Comparison of ENCODE assay signal across 16 mouse cellular contexts in genomic region chr10:53124365-53124764, GRCm38 (mm10).
DNase-seq lines count a peak whose midpoint lies in the region; ATAC-seq and TF ChIP-seq lines count a peak whose summit lies in the region.
"Had no signal": no experiment of that assay in that cellular context is flagged by ENCODE, and none has a peak within 500 bp of the region (broad histone marks: within the 10 kb centered on the region; RNA-seq: fewer than 3 reads in every experiment).

No protein-coding gene starts in this region.

- H3K4me3 ChIP-seq in hindbrain, embryonic 15.5 days = no peak overlapping the region
- no peak overlapping the region for H3K4me3 ChIP-seq in hindbrain, embryonic 13.5 days
- no peak overlapping the region for H3K4me3 ChIP-seq in cerebellum, adult 2 months (replicated peaks; ENCODE audit: insufficient read depth, low read depth, low read length)
- H3K4me3 ChIP-seq in layer of hippocampus, adult 2 months = no peak overlapping the region
- H3K4me3 ChIP-seq: liver, embryonic 12.5 days had no signal

- H3K36me3 ChIP-seq in hindbrain, embryonic 15.5 days = no peaks in the 10 kb centered on the region
- H3K36me3 ChIP-seq in hindbrain, embryonic 13.5 days = no peaks in the 10 kb centered on the region
- H3K36me3 ChIP-seq: liver, embryonic 12.5 days had no signal

- TF ChIP-seq CTCF in cerebellum, adult 2 months (IDR thresholded peaks at IDR 0.05; ENCODE audit: borderline replicate concordance, insufficient read depth, low read depth, low read length) = no peak
- TF ChIP-seq CTCF in layer of hippocampus, adult 2 months (conservative IDR thresholded peaks at IDR 0.05) = no peak

- WGBS in hindbrain, embryonic 15.5 days = 59% methylated on average over 6 of the region's 6 CpGs
- 73% methylated on average over 6 of the region's 6 CpGs for WGBS in hindbrain, embryonic 13.5 days
- WGBS in cerebellum, adult 2 months = 1% methylated on average over 6 of the region's 6 CpGs

- H3K27ac ChIP-seq in hindbrain, embryonic 15.5 days (replicated peaks) = no peak overlapping the region
- H3K27ac ChIP-seq in hindbrain, embryonic 13.5 days = no peak overlapping the region
- H3K27ac ChIP-seq in cerebellum, adult 2 months (ENCODE audit: insufficient read depth, low read length) = no peak overlapping the region
- H3K27ac ChIP-seq in layer of hippocampus, adult 2 months = no peak overlapping the region
- H3K27ac ChIP-seq: liver, embryonic 12.5 days; stomach, postnatal 0 days had no signal

- no peaks in the 10 kb centered on the region for H3K27me3 ChIP-seq in hindbrain, embryonic 15.5 days
- H3K27me3 ChIP-seq in hindbrain, embryonic 13.5 days = no peaks in the 10 kb centered on the region
- H3K27me3 ChIP-seq in cerebellum, adult 2 months (ENCODE audit: control insufficient read depth, insufficient read depth, low read length) = no peaks in the 10 kb centered on the region
- H3K27me3 ChIP-seq: liver, embryonic 12.5 days had no signal

- no peak overlapping the region for H3K9ac ChIP-seq in hindbrain, embryonic 15.5 days
- no peak overlapping the region for H3K9ac ChIP-seq in hindbrain, embryonic 13.5 days
- H3K9ac ChIP-seq: liver, embryonic 12.5 days had no signal

- ATAC-seq in hindbrain, embryonic 15.5 days (ENCODE audit: low FRiP score, low read depth) = 0 out of 2 replicates have a peak, but pooled peaks have one; percentile 42
- no peak for ATAC-seq in hindbrain, embryonic 13.5 days (ENCODE audit: low FRiP score)
- no peak for ATAC-seq in erythroid progenitor cell, adult 5-6 weeks (replicated peaks; ENCODE audit: low FRiP score, poor library complexity, severe bottlenecking)
- ATAC-seq: intestine, postnatal 0 days; liver, embryonic 12.5 days had no signal

- no peaks in the 10 kb centered on the region for H3K9me3 ChIP-seq in hindbrain, embryonic 15.5 days
- H3K9me3 ChIP-seq in hindbrain, embryonic 13.5 days = no peaks in the 10 kb centered on the region
- H3K9me3 ChIP-seq: liver, embryonic 12.5 days had no signal

- peak; percentile 91 for DNase-seq in brain, adult 2 months (ENCODE audit: low read depth, low spot score)
- peak; percentile 56 to 79 for DNase-seq in cerebellum, adult 2 months
- DNase-seq in layer of hippocampus, adult 2 months (ENCODE audit: low spot score in 2 of 2) = peak; percentile 35 to 36
- no peak for DNase-seq in thymus, postnatal 10 days (ENCODE audit: low spot score in 2 of 2)
- DNase-seq in spleen, postnatal 10 days (ENCODE audit: low spot score in 2 of 2) = no peak
- DNase-seq: B cell, adult 2 months; embryo, embryonic 11 days; heart, adult 18-20 months; kidney, postnatal 36 days; spleen, adult 18-20 months had no signal

- H3K4me2 ChIP-seq in hindbrain, embryonic 15.5 days = no peak overlapping the region
- no peak overlapping the region for H3K4me2 ChIP-seq in hindbrain, embryonic 13.5 days
- H3K4me2 ChIP-seq: liver, embryonic 12.5 days had no signal

- no peak for TF ChIP-seq POLR2A in cerebellum, adult 2 months (IDR thresholded peaks at IDR 0.05; ENCODE audit: borderline replicate concordance, insufficient read depth, low read length)

- H3K4me1 ChIP-seq in hindbrain, embryonic 15.5 days (replicated peaks) = no peaks in the 10 kb centered on the region
- no peaks in the 10 kb centered on the region for H3K4me1 ChIP-seq in hindbrain, embryonic 13.5 days (replicated peaks)
- H3K4me1 ChIP-seq in cerebellum, adult 2 months (ENCODE audit: control insufficient read depth, insufficient read depth, low read length) = peaks cover 7% of the 10 kb centered on the region; the same call in 1 of the 2 replicates
- H3K4me1 ChIP-seq: liver, embryonic 12.5 days had no signal

Comparison
In these comparisons a context has a peak if more than half of its experiments do, and no peak if none do; other contexts are left out.
1. DNase-seq: peak in brain, adult 2 months (single experiment), cerebellum, adult 2 months (2 of 2) and layer of hippocampus, adult 2 months (2 of 2); none in thymus, postnatal 10 days (0 of 2) and spleen, postnatal 10 days (0 of 2).